Mouse (Mus musculus): ENCODE results near the gene Zfhx2.

- TF ChIP-seq CTCF (IDR thresholded peaks at IDR 0.05; ENCODE audit: low read depth): no peak
- TF ChIP-seq EP300 (IDR thresholded peaks at IDR 0.05; ENCODE audit: low read depth): no peak
These were observed 38.4 kb downstream of the Zfhx2 start for GRCm38 (mm10) chr14:55053708-55054190.

Measured in heart, postnatal 0 days (tissue).